20 mouse cellular contexts compared by ENCODE assay signal in genomic region chr11:102353021-102353431, GRCm38 (mm10). TPM values are rescaled to one million over a fixed set of nuclear protein-coding genes. Genes with fewer than 3 reads are reported as not detected.
DNase-seq lines count a peak whose midpoint lies in the region; ATAC-seq and TF ChIP-seq lines count a peak whose summit lies in the region.
"Had no signal": no experiment of that assay in that cellular context is flagged by ENCODE, and none has a peak within 500 bp of the region (broad histone marks: within the 10 kb centered on the region; RNA-seq: fewer than 3 reads in every experiment).

No protein-coding gene starts in this region.

- H3K9me3 ChIP-seq in heart, embryonic 11.5 days (replicated peaks; ENCODE audit: control insufficient read depth, low read length): no peaks in the 10 kb centered on the region
- no peaks in the 10 kb centered on the region for H3K9me3 ChIP-seq in E14TG2a.4 (ENCODE audit: low read length)
- no peaks in the 10 kb centered on the region for H3K9me3 ChIP-seq in midbrain, embryonic 16.5 days (replicated peaks; ENCODE audit: control insufficient read depth, low read length, poor library complexity, severe bottlenecking)
- H3K9me3 ChIP-seq: forebrain, embryonic 15.5 days; heart, embryonic 15.5 days; midbrain, embryonic 10.5 days had no signal

- H3K36me3 ChIP-seq in heart, embryonic 11.5 days (ENCODE audit: control insufficient read depth, insufficient read depth, low read length): no peaks in the 10 kb centered on the region
- H3K36me3 ChIP-seq in E14TG2a.4 (ENCODE audit: insufficient read depth, low read length): no peaks in the 10 kb centered on the region
- no peaks in the 10 kb centered on the region for H3K36me3 ChIP-seq in midbrain, embryonic 16.5 days (ENCODE audit: control insufficient read depth, insufficient read depth, low read length)
- H3K36me3 ChIP-seq: forebrain, embryonic 15.5 days; heart, embryonic 15.5 days; midbrain, embryonic 10.5 days had no signal

- no peak overlapping the region for H3K9ac ChIP-seq in heart, embryonic 11.5 days (ENCODE audit: low read depth, low read length)
- no peak overlapping the region for H3K9ac ChIP-seq in midbrain, embryonic 16.5 days (ENCODE audit: low read depth, low read length)
- H3K9ac ChIP-seq: forebrain, embryonic 15.5 days; heart, embryonic 15.5 days had no signal

- no peak for TF ChIP-seq CTCF in E14TG2a.4 (conservative IDR thresholded peaks at IDR 0.05; ENCODE audit: low read length)

- H3K4me3 ChIP-seq in heart, embryonic 11.5 days (ENCODE audit: low read depth, low read length): no peak overlapping the region
- H3K4me3 ChIP-seq in E14TG2a.4 (replicated peaks; ENCODE audit: low read length): peak overlapping the region; percentile 15; the same call in 1 of the 2 replicates
- H3K4me3 ChIP-seq in midbrain, embryonic 16.5 days (ENCODE audit: low read depth, low read length): no peak overlapping the region
- H3K4me3 ChIP-seq: forebrain, embryonic 15.5 days; heart, embryonic 15.5 days; midbrain, embryonic 10.5 days had no signal

- H3K4me2 ChIP-seq in heart, embryonic 11.5 days: no peak overlapping the region
- H3K4me2 ChIP-seq in midbrain, embryonic 16.5 days (ENCODE audit: low read length): no peak overlapping the region
- H3K4me2 ChIP-seq: forebrain, embryonic 15.5 days; heart, embryonic 15.5 days had no signal

- no peak for ATAC-seq in heart, embryonic 11.5 days (replicated peaks; ENCODE audit: insufficient number of reproducible peaks, low FRiP score, low TSS enrichment)
- ATAC-seq in midbrain, embryonic 16.5 days: no peak
- ATAC-seq: forebrain, embryonic 15.5 days had no signal

- peak; percentile 77 for DNase-seq in heart, adult 11 months
- DNase-seq in cerebellum, adult 18-20 months: peak; percentile 77
- DNase-seq in cerebellum, postnatal 36 days: peak; percentile 67 to 68
- no peak for DNase-seq in right cerebral cortex, postnatal 36 days (ENCODE audit: low spot score in 2 of 2)
- DNase-seq in ovary, postnatal 10 days (ENCODE audit: low spot score): no peak
- DNase-seq: adrenal gland, postnatal 10 days; B cell, adult 2 months; kidney, adult 9 months; kidney, postnatal 4 days; lung, adult 2 months; lung, postnatal 36 days; spleen, adult 18-20 months; thymus, postnatal 25 days had no signal

- no peaks in the 10 kb centered on the region for H3K4me1 ChIP-seq in heart, embryonic 11.5 days (ENCODE audit: control insufficient read depth, insufficient read depth, low read length)
- peaks cover 61% of the 10 kb centered on the region for H3K4me1 ChIP-seq in E14TG2a.4 (replicated peaks; ENCODE audit: low read depth, low read length)
- no peaks in the 10 kb centered on the region for H3K4me1 ChIP-seq in midbrain, embryonic 16.5 days (ENCODE audit: control insufficient read depth, insufficient read depth, low read length)
- H3K4me1 ChIP-seq: forebrain, embryonic 15.5 days; heart, embryonic 15.5 days had no signal

- H3K27me3 ChIP-seq in heart, embryonic 11.5 days (ENCODE audit: control insufficient read depth, insufficient read depth, low read length): peaks cover 17% of the 10 kb centered on the region
- peaks cover 61% of the 10 kb centered on the region for H3K27me3 ChIP-seq in E14TG2a.4 (ENCODE audit: insufficient read depth, low read length)
- no peaks in the 10 kb centered on the region for H3K27me3 ChIP-seq in midbrain, embryonic 16.5 days (ENCODE audit: control insufficient read depth, insufficient read depth, low read depth, low read length)
- H3K27me3 ChIP-seq: forebrain, embryonic 15.5 days had no signal

- no peak overlapping the region for H3K27ac ChIP-seq in heart, embryonic 11.5 days (ENCODE audit: low read depth, low read length)
- no peak overlapping the region for H3K27ac ChIP-seq in midbrain, embryonic 16.5 days (ENCODE audit: low read length)
- H3K27ac ChIP-seq: forebrain, embryonic 15.5 days; heart, embryonic 15.5 days; midbrain, embryonic 10.5 days; stomach, postnatal 0 days had no signal

- WGBS in heart, embryonic 11.5 days (ENCODE audit: insufficient replicate concordance): 49% methylated on average over 8 of the region's 8 CpGs
- whole genome bisulfite sequencing in midbrain, embryonic 16.5 days: 52% methylated on average over 8 of the region's 8 CpGs

RNA-seq across cellular contexts. Expression of gene Slc4a1, which starts 13.0 kb away (rescaled TPM):
- polyA plus RNA-seq in heart, embryonic 11.5 days (2014; fragmentation: Nextera tagmentation; extraction: Ambion mirVana): 102 and 112 TPM in 2 replicates
- polyA plus RNA-seq in midbrain, embryonic 16.5 days (2015; fragmentation: Nextera tagmentation; extraction: Ambion mirVana): 2.3 and 3.5 TPM in 2 replicates

RNA-seq across cellular contexts. Expression of gene Ubtf, which starts 33.5 kb away (rescaled TPM):
- polyA plus RNA-seq in heart, embryonic 11.5 days (2014; fragmentation: Nextera tagmentation; extraction: Ambion mirVana): 52.4 and 56.4 TPM in 2 replicates
- polyA plus RNA-seq in midbrain, embryonic 16.5 days (2015; fragmentation: Nextera tagmentation; extraction: Ambion mirVana): 70.1 and 85.2 TPM in 2 replicates

RNA-seq across cellular contexts. Expression of gene Rundc3a, which starts 40.2 kb away (rescaled TPM):
- 1.3 TPM in 2 replicates for polyA plus RNA-seq in heart, embryonic 11.5 days (2014; fragmentation: Nextera tagmentation; extraction: Ambion mirVana)
- 151 and 155 TPM in 2 replicates for polyA plus RNA-seq in midbrain, embryonic 16.5 days (2015; fragmentation: Nextera tagmentation; extraction: Ambion mirVana)

RNA-seq across cellular contexts. Expression of gene Slc25a39, which starts 54.7 kb away (rescaled TPM):
- polyA plus RNA-seq in heart, embryonic 11.5 days (2014; fragmentation: Nextera tagmentation; extraction: Ambion mirVana): 274 and 281 TPM in 2 replicates
- polyA plus RNA-seq in midbrain, embryonic 16.5 days (2015; fragmentation: Nextera tagmentation; extraction: Ambion mirVana): 144 and 150 TPM in 2 replicates

RNA-seq across cellular contexts. Expression of gene Atxn7l3, which starts 56.6 kb away (rescaled TPM):
- 9.9 and 12.0 TPM in 2 replicates for polyA plus RNA-seq in heart, embryonic 11.5 days (2014; fragmentation: Nextera tagmentation; extraction: Ambion mirVana)
- polyA plus RNA-seq in midbrain, embryonic 16.5 days (2015; fragmentation: Nextera tagmentation; extraction: Ambion mirVana): 28.3 and 28.9 TPM in 2 replicates

Comparison
In these comparisons a context has a peak if more than half of its experiments do, and no peak if none do; other contexts are left out.
1. DNase-seq: peak in heart, adult 11 months (single experiment), cerebellum, adult 18-20 months (2 of 2) and cerebellum, postnatal 36 days (2 of 2); none in right cerebral cortex, postnatal 36 days (0 of 2) and ovary, postnatal 10 days (single experiment).
2. RNA of gene Slc4a1, which starts 13.0 kb away (polyA plus RNA-seq): 102 to 112 TPM in heart, embryonic 11.5 days; 2.3 to 3.5 TPM in midbrain, embryonic 16.5 days; every median in the first group is over 10 times any median in the second.
3. RNA of gene Rundc3a, which starts 40.2 kb away (polyA plus RNA-seq): 151 to 155 TPM in midbrain, embryonic 16.5 days; 1.3 TPM in heart, embryonic 11.5 days; every median in the first group is over 10 times any median in the second.